Mouse (Mus musculus) neural tube, embryonic 12.5 days (tissue): Measurements from ENCODE around the gene Mras. TPM values are rescaled to one million over a fixed set of nuclear protein-coding genes. Genes with fewer than 3 reads are reported as not detected.

ENCODE experiments used
- ATAC-seq: fragments of 200-750 bp; cut with Nextera tagmentation; 2 replicates; pipeline ENCODE4 v1.8.0; 2017; ENCODE audit warnings: low read depth, mild to moderate bottlenecking, moderate TSS enrichment, moderate library complexity; ENCODE audit not compliant: low FRiP score
- H3K27ac ChIP-seq: fragments of 300-500 bp; sonication (generic); 2 replicates; pipeline ENCODE4 v1.5.1; 2016
- H3K27me3 ChIP-seq: fragments of 300-500 bp; sonication (generic); replicated peaks from 2 replicates; pipeline ENCODE4 v1.6.1; 2016; ENCODE audit warnings: mild to moderate bottlenecking
- H3K36me3 ChIP-seq: fragments of 300-500 bp; sonication (generic); 2 replicates; pipeline ENCODE4 v1.6.1; 2016; ENCODE audit warnings: mild to moderate bottlenecking
- H3K4me1 ChIP-seq: fragments of 300-500 bp; sonication (generic); 2 replicates; pipeline ENCODE4 v1.6.1; 2016
- H3K4me2 ChIP-seq: fragments of 300-500 bp; sonication (generic); replicated peaks from 2 replicates; pipeline ENCODE4 v1.6.1; 2016; ENCODE audit warnings: mild to moderate bottlenecking
- H3K4me3 ChIP-seq: fragments of 300-500 bp; sonication (generic); 2 replicates; pipeline ENCODE4 v1.5.1; 2016
- H3K9ac ChIP-seq: fragments of 300-500 bp; sonication (generic); 2 replicates; pipeline ENCODE4 v1.6.1; 2016; ENCODE audit warnings: mild to moderate bottlenecking
- H3K9me3 ChIP-seq: fragments of 300-500 bp; sonication (generic); 2 replicates; pipeline ENCODE4 v1.6.1; 2016; ENCODE audit warnings: mild to moderate bottlenecking
- WGBS: fragments of 180-500 bp; shearing (Covaris S2); methylation state at CpG from one replicate; pipeline ENCODE4 v1.1.7; 2016; 5-methylcytosine and 5-hydroxymethylcytosine counted together
- polyA plus RNA-seq: library from polyadenylated mRNA; unstranded; fragments of >200 nt; fragmentation: Nextera tagmentation; extraction: Ambion mirVana; gene quantifications from 2 replicates; pipeline ENCODE4 v1.2.1, GENCODE M21; 2016

The Mras gene
- polyA plus RNA-seq, 1 experiment from 2014 or later: 27.5 TPM

DNA sequence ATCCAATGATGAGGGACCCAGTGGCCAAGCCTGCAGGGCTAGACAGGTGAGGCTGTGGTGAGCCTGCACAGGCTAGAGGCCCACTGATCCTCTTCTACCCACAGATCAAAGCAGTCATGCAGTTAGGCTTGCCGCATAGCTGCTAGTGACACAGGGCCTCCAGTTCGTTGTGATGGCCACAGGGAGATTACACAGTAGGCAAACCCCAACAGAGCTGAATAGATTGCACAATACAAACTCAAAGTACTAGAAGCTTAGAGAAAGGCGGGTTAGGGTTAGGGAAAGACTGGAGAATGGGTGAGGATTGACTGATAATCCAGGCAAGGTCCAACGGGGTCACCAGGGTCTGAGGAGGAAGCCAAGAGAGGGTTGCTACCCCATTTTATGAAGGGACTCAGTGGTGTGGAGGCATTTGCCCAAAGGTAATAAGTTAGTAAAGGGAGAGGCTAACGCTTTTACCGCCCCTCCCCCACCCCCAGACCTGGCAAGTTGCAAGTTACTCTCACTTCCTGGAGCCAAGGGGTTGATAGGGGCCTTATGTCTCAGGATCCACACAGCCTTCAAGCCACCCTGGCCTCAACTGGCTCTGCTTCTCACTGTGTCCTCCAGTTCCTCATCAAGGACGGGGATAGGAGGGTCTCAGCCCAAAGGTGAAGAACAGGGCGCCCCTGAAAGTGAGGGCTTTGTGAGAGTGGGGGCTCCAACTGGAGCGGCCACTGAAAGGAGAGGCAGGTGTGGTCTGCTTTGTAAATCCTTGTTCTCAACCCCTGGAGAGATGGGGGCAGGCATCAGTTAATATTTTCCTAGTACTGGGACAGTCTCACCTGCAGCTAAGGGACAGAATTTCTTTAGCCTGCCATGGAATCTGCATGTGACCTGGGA, 13.2 kb downstream of the Mras start:
- H3K4me3 ChIP-seq: no peak overlapping the region
- WGBS: 70% methylated on average over 9 of the region's 9 CpGs
- no peak overlapping the region for H3K4me2 ChIP-seq
- no peaks in the 10 kb centered on the region for H3K27me3 ChIP-seq
- no peaks in the 10 kb centered on the region for H3K9me3 ChIP-seq
- H3K36me3 ChIP-seq: no peaks in the 10 kb centered on the region
- H3K27ac ChIP-seq: no peak overlapping the region
- H3K9ac ChIP-seq: no peak overlapping the region
- H3K4me1 ChIP-seq: peaks cover 14% of the 10 kb centered on the region; the same call in 1 of the 2 replicates
- ATAC-seq: no peak

DNA sequence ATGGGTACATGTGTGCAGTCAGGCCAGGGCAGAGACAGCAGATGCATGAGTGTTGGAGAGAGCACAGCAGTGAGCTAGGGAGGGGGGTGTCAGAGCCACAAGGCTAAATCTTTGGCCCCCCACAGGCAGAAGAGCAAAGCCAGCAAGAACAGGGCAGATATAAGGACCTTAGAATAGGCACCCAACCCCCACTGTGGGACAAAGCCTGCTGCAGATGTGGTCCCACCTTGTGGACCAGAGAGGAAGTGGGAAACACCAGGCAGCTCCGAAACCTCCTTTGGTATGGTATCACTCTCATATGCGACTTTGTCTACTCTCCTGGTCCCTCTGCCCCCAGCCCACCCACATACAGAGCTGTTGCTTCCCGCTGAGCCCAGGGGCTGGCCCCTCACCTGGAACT, 15.3 kb downstream of the Mras start:
- 70% methylated on average over 3 of the region's 3 CpGs for WGBS
- Histone ChIP-seq H3K27ac (no peak overlapping the region), H3K4me3 (no peak overlapping the region), H3K4me1 (peaks cover 24% of the 10 kb centered on the region), H3K9me3 (no peaks in the 10 kb centered on the region), H3K4me2 (no peak overlapping the region), H3K36me3 (no peaks in the 10 kb centered on the region), H3K9ac (no peak overlapping the region), H3K27me3 (no peaks in the 10 kb centered on the region)
- ATAC-seq: no peak

DNA sequence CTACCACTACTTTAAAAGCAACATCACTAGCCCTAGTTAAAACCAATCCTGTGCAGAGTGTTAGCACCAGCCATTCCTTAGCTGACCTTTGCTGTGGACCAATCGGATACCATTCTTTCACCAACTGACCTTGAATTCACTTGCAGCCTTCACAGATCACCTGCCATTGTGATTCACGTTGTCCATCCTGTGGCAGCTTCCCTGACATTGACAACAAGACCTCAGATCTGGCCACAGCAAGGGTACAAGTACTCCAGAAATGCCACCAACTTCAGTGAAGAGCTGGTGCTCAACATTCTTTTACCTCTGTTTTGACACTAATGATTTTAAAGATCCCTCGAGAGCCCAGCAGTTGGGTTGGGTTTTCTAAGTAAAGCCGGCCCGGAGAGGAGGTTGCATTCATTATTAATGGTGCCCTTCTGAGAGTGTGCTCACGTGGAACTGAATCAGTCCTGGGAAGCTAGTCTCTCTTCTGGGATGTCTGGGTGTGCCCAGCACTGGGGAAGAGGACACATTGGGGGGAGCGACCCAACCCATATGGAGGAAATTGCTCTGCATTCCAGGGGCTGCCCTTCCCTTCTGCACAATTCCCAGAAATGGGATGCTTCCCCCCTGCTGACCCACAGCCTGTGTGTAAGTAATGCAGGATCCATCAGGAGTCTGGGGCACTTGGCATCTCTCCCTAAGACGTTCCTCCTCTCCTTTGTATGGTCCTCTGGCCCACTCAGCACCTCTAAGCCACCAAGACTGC, 17.1 kb downstream of the Mras start:
- H3K4me2 ChIP-seq: no peak overlapping the region
- H3K27me3 ChIP-seq: no peaks in the 10 kb centered on the region
- H3K4me1 ChIP-seq: peaks cover 22% of the 10 kb centered on the region
- H3K36me3 ChIP-seq: no peaks in the 10 kb centered on the region
- H3K9ac ChIP-seq: no peak overlapping the region
- no peak overlapping the region for H3K27ac ChIP-seq
- no peak for ATAC-seq
- no peaks in the 10 kb centered on the region for H3K9me3 ChIP-seq
- 81% methylated on average over 8 of the region's 8 CpGs for WGBS
- no peak overlapping the region for H3K4me3 ChIP-seq

DNA sequence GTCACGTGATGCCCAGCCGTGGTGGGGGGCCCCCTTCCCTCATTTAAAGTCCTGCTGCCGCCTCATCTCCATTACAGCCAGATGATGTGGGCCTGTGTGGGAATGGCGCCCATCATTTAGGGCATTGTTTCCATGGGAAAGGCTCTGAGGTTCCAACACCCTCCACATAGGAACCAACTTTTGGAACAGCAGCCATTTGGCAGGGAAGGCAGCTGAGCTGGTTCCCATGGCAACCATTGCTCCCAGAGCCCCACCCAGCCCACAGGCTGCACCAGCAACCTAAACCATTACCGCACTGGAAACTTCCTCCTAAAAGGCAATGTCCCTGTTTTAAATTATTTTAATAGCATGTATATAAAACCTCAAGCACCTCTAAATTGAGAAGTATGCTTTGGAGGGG, 18.8 kb downstream of the Mras start:
- WGBS: 52% methylated on average over 5 of the region's 5 CpGs

DNA sequence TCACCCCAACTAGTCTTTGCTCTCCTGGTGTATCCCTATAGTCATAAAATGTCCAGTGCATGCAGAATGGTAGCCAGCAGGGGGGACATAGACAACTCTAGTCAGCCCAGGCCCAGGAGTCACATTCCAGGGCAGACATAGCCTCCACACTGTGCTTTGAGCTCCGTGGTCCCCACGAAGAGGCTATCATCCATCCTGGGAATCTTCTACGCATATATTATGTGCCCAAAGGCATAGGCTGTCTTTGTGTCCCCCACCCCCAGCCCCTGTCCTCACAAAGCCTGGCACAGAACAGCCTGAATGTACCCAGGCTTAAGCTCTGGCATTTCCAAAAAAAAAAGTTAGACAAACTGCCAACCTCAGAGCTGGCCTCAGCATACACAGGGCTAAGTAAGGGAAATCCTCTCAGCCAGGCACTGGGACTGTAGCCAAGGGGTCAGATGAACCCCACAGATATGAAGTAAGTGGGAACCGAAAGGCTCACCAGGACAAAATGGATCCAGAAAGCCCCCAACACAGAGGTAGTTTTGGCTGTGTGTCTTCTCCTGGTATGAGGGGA, 19.8 kb downstream of the Mras start:
- Histone ChIP-seq H3K27ac (no peak overlapping the region), H3K9me3 (no peaks in the 10 kb centered on the region), H3K36me3 (no peaks in the 10 kb centered on the region), H3K4me3 (no peak overlapping the region), H3K27me3 (no peaks in the 10 kb centered on the region), H3K4me2 (no peak overlapping the region), H3K9ac (no peak overlapping the region), H3K4me1 (peaks cover 11% of the 10 kb centered on the region)
- whole genome bisulfite sequencing: 66% methylated on average over 4 of the region's 4 CpGs
- 0 out of 2 replicates have a peak, but pooled peaks have one; percentile 21 for ATAC-seq

More for the DNA sequence above, 18.8 kb downstream of the Mras start:
- Histone ChIP-seq H3K9ac (no peak overlapping the region), H3K4me1 (peaks cover 11% of the 10 kb centered on the region), H3K9me3 (no peaks in the 10 kb centered on the region), H3K27ac (no peak overlapping the region), H3K27me3 (no peaks in the 10 kb centered on the region), H3K36me3 (no peaks in the 10 kb centered on the region), H3K4me2 (no peak overlapping the region), H3K4me3 (no peak overlapping the region)
- ATAC-seq: 0 out of 2 replicates have a peak, but pooled peaks have one; percentile 29

DNA sequence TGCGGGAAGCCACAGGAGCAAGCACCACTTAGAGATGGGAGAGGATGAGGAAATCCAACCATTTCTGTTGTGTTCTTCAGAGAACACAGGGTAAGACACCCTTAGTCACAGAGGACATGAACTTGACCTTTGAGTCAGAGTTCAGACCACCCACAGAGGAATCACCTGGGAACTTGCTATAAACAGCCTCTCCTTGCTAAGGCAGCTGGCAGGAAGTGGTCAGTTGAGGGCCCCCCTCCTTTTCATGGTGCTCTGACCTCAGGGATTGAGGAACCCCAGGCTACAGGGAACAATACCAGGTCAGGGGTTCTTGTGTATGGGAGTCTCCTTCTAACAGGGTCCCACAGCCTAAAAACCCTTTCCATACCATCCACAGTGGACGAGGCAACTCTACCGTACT, 20.4 kb downstream of the Mras start:
- H3K9me3 ChIP-seq: no peaks in the 10 kb centered on the region
- H3K9ac ChIP-seq: no peak overlapping the region
- 86% methylated on average over 3 of the region's 3 CpGs for WGBS
- no peaks in the 10 kb centered on the region for H3K27me3 ChIP-seq
- H3K36me3 ChIP-seq: no peaks in the 10 kb centered on the region
- ATAC-seq: no peak
- no peak overlapping the region for H3K4me2 ChIP-seq
- no peak overlapping the region for H3K4me3 ChIP-seq
- no peak overlapping the region for H3K27ac ChIP-seq
- H3K4me1 ChIP-seq: peaks cover 11% of the 10 kb centered on the region

DNA sequence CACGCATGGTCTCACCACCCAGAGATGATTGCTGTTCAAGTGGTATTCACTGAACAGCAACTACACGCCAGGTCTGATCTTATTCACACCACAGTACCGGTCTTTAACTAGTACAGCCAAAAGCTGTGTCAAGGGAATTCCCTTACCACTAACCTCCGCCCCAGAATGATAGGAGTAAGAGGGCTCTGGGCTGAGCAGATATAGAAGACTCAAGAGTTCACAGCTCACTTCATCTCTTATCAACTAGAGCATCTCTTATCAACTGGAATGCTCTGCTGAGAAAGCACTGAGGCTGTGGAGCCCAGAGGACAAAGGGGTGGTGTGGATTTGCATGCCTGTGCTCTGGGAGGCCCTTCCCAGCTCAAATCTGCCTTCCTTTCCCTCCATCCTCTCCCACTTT, 25.4 kb downstream of the Mras start:
- H3K9me3 ChIP-seq: no peaks in the 10 kb centered on the region
- no peak overlapping the region for H3K4me3 ChIP-seq
- no peak overlapping the region for H3K4me2 ChIP-seq
- WGBS: 91% methylated on average over 4 of the region's 4 CpGs
- H3K27me3 ChIP-seq: no peaks in the 10 kb centered on the region
- no peaks in the 10 kb centered on the region for H3K4me1 ChIP-seq
- no peaks in the 10 kb centered on the region for H3K36me3 ChIP-seq
- no peak overlapping the region for H3K27ac ChIP-seq
- no peak overlapping the region for H3K9ac ChIP-seq
- ATAC-seq: no peak

DNA sequence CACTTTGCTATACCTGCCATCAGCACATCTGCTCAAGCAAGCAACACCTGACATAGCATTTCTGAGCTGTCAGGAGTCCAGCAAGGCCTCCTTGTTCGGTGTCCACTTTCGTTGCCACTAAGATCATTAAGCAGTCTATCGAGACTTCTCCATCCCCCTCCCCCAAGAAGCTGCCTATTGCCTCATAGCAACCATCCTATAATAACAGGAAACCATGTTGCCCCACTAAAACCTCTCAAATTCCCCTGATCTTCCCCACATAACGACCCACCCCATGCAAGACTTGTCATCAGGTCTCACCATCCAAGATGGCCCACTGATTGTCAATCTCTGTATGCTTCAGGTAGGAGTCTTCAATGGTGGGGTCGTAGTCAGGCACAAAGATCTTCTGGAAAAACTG, 26.1 kb downstream of the Mras start:
- Histone ChIP-seq H3K9ac (no peak overlapping the region), H3K27ac (no peak overlapping the region), H3K4me2 (no peak overlapping the region), H3K27me3 (no peaks in the 10 kb centered on the region), H3K36me3 (no peaks in the 10 kb centered on the region), H3K4me1 (no peaks in the 10 kb centered on the region), H3K4me3 (no peak overlapping the region), H3K9me3 (no peaks in the 10 kb centered on the region)
- 90% methylated on average over 5 of the region's 5 CpGs for WGBS
- ATAC-seq: no peak

DNA sequence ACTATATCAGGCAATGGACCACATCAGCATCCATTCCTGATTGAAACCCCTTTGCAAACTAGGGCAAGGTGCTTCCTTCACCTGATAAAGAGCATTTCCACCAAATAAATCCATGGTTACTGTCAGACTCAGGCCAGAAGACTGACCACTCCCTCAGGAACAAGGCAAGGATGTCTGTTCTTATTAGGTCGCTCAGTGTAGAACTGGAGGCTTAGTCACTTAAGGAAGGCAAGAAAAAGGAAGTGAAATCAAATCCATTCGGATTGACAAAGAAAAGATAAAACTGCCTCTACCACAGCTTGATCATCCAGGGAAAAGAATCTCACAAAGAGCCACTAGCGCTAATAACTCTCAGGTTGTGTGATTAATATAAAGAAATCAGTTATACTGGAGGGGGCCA, 27.9 kb downstream of the Mras start:
- Histone ChIP-seq H3K4me3 (no peak overlapping the region), H3K9ac (no peak overlapping the region), H3K27me3 (no peaks in the 10 kb centered on the region), H3K9me3 (no peaks in the 10 kb centered on the region), H3K27ac (no peak overlapping the region), H3K4me2 (no peak overlapping the region), H3K36me3 (no peaks in the 10 kb centered on the region), H3K4me1 (no peaks in the 10 kb centered on the region)
- ATAC-seq: no peak
- WGBS: 87% methylated on average over 3 of the region's 3 CpGs

DNA sequence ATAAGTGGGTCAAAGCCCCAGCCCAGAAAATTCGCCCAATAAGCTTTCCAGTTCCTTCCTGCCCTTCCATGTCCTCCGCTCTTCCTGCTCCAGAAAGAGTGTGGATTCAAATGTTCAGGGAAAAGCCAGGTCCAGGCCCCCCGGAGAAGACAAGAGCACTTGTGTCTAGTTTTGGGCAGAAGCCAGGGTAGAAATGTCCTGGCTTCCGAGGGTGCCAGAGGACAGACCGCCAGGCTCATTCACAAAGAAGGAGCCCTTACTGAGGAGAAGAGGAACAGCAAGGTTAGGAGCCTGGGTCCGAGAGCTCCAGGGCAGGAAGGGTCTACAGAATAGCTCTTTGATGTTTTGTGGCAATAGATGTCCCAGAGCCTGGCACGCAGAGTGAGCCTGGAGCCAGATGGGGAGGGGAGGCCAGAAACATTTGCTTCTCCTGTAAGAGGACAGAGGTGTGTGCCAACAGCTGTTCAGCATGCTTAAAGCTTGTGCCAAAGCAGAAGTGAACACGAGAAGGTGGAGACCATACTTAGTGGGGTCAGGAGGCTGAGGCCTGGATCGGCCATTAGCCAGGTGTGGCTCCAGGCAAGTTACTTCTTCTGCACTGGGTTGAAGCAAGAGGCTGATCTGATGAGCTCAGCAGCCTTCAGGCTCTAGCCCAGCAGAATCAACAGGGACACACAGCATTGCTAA, 35.8 kb downstream of the Mras start:
- Histone ChIP-seq H3K9me3 (no peaks in the 10 kb centered on the region), H3K27ac (no peak overlapping the region), H3K27me3 (no peaks in the 10 kb centered on the region), H3K36me3 (peaks cover 10% of the 10 kb centered on the region; the same call in 1 of the 2 replicates), H3K9ac (no peak overlapping the region), H3K4me3 (no peak overlapping the region), H3K4me1 (no peaks in the 10 kb centered on the region), H3K4me2 (no peak overlapping the region)
- no peak for ATAC-seq
- 76% methylated on average over 9 of the region's 9 CpGs for WGBS

DNA sequence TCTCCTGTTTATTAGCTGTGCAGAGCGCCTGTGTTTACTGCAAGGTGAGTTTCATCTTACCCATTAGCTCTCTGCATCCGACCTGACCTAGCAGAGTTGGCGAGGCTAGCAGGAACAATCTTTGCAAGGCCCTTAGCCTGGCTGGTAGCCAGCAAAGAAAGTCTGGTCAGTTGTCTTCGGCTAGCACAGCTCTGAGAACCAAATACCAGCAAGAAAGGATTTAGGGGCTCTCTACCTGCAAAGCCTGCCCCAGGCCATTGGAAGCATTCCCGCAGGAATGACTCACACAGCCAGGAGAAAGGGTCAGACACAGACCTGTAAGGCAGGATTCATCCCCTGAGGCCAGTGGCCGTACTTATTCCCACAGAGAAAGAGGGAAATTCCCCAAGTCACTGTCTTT, 36.4 kb downstream of the Mras start:
- WGBS: 90% methylated on average over 6 of the region's 6 CpGs

More for the DNA sequence above, 36.4 kb downstream of the Mras start:
- H3K27me3 ChIP-seq: no peaks in the 10 kb centered on the region
- H3K9ac ChIP-seq: no peak overlapping the region
- no peak for ATAC-seq
- no peak overlapping the region for H3K4me3 ChIP-seq
- H3K9me3 ChIP-seq: no peaks in the 10 kb centered on the region
- H3K36me3 ChIP-seq: peaks cover 10% of the 10 kb centered on the region; the same call in 1 of the 2 replicates
- H3K4me1 ChIP-seq: no peaks in the 10 kb centered on the region
- H3K4me2 ChIP-seq: no peak overlapping the region
- no peak overlapping the region for H3K27ac ChIP-seq
